Mouse (Mus musculus) MEL (cell line): ENCODE results near the gene Cela3b. TPM values are rescaled to one million over a fixed set of nuclear protein-coding genes. Genes with fewer than 3 reads are reported as not detected.

Experiments
- DNase-seq: peaks from one replicate; pipeline ENCODE4 v3.0.0; 2011; ENCODE audit warnings: low read depth, low spot score
- H3K27ac ChIP-seq: 2 replicates; pipeline ENCODE4 v1.5.1; 2012; ENCODE audit warnings: low read depth, mild to moderate bottlenecking, control low read depth, low read length, moderate library complexity; ENCODE audit not compliant: control insufficient read depth
- H3K27me3 ChIP-seq, 2 experiments: fragments of 150-350 bp in 1 of 2; sonication (generic) in 1 of 2; 2 replicates each; pipeline ENCODE4 v1.6.1; 2012; ENCODE audit warnings: low read length in 2 of 2, mild to moderate bottlenecking in 2 of 2, improper control_type of control experiment in 1 of 2, moderate library complexity in 1 of 2; ENCODE audit not compliant: insufficient read depth in 2 of 2, control insufficient read depth in 1 of 2
- H3K36me3 ChIP-seq, 2 experiments: 2 replicates each; pipeline ENCODE4 v1.6.1; 2012 to 2014; ENCODE audit warnings: low read length in 2 of 2, improper control_type of control experiment in 1 of 2, inconsistent platforms in 1 of 2, mild to moderate bottlenecking in 1 of 2; ENCODE audit not compliant: insufficient read depth in 2 of 2, control insufficient read depth in 1 of 2
- H3K4me1 ChIP-seq, 2 experiments: fragments of 150-350 bp in 1 of 2; sonication (generic) in 1 of 2; 2 replicates each; pipeline ENCODE4 v1.6.1; 2012; ENCODE audit warnings: low read length in 2 of 2, improper control_type of control experiment in 1 of 2, mild to moderate bottlenecking in 1 of 2; ENCODE audit not compliant: insufficient read depth in 2 of 2, control insufficient read depth in 1 of 2
- H3K4me3 ChIP-seq, 2 experiments: fragments of 150-350 bp in 1 of 2; sonication (generic) in 1 of 2; 2 replicates each; pipeline ENCODE4 v1.5.1; 2012; ENCODE audit warnings: low read depth in 2 of 2, low read length in 2 of 2, mild to moderate bottlenecking in 2 of 2, moderate library complexity in 2 of 2, control low read depth in 1 of 2, improper control_type of control experiment in 1 of 2; ENCODE audit not compliant: control insufficient read depth in 1 of 2, insufficient read depth in 1 of 2
- H3K79me2 ChIP-seq: 2 replicates; pipeline ENCODE4 v1.6.1; 2012; ENCODE audit warnings: mild to moderate bottlenecking, low read length, moderate library complexity; ENCODE audit not compliant: control insufficient read depth, poor library complexity, insufficient read depth
- H3K9ac ChIP-seq: 2 replicates; pipeline ENCODE4 v1.6.1; 2012; ENCODE audit warnings: low read depth, mild to moderate bottlenecking, control low read depth, low read length, moderate library complexity; ENCODE audit not compliant: control insufficient read depth, poor library complexity, severe bottlenecking
- H3K9me3 ChIP-seq: fragments of 150-350 bp; sonication (generic); replicated peaks from 2 replicates; pipeline ENCODE4 v1.6.1; 2012; ENCODE audit warnings: mild to moderate bottlenecking, low read length, improper control_type of control experiment, moderate library complexity; ENCODE audit not compliant: insufficient read depth
- BHLHE40 ChIP-seq: IDR thresholded peaks from 2 replicates; pipeline ENCODE4 v1.6.1; 2012; ENCODE audit warnings: low read depth, mild to moderate bottlenecking, inconsistent platforms, low read length, improper control_type of control experiment, borderline replicate concordance
- CHD1 ChIP-seq: IDR thresholded peaks from 2 replicates; pipeline ENCODE4 v1.6.1; 2012; ENCODE audit warnings: low read depth, mild to moderate bottlenecking, inconsistent platforms, low read length, improper control_type of control experiment
- CHD2 ChIP-seq: IDR thresholded peaks from 2 replicates; pipeline ENCODE4 v1.6.1; 2011; ENCODE audit warnings: low read length, improper control_type of control experiment
- CTCF ChIP-seq, 3 experiments: IDR thresholded peaks in 2 of 3; conservative IDR thresholded peaks in 1 of 3; 2 replicates each; pipeline ENCODE4 v1.5.1; 2011 to 2012; ENCODE audit warnings: low read length in 3 of 3, low read depth in 2 of 3, mild to moderate bottlenecking in 2 of 3, improper control_type of control experiment in 1 of 3, inconsistent platforms in 1 of 3, mixed read lengths in 1 of 3, moderate library complexity in 1 of 3; ENCODE audit not compliant: control insufficient read depth in 1 of 3, insufficient read depth in 1 of 3, poor library complexity in 1 of 3, severe bottlenecking in 1 of 3
- E2F4 ChIP-seq: IDR thresholded peaks from 2 replicates; pipeline ENCODE4 v1.6.1; 2011; ENCODE audit warnings: low read depth, low read length, improper control_type of control experiment, borderline replicate concordance
- ELF1 ChIP-seq: IDR thresholded peaks from 2 replicates; pipeline ENCODE4 v1.6.1; 2014; ENCODE audit warnings: low read depth, mild to moderate bottlenecking, inconsistent platforms, low read length, improper control_type of control experiment, moderate library complexity
- EP300 ChIP-seq, 2 experiments: IDR thresholded peaks; 2 replicates each; pipeline ENCODE4 v1.6.1; 2011; ENCODE audit warnings: improper control_type of control experiment in 2 of 2, low read length in 2 of 2, low read depth in 1 of 2, mild to moderate bottlenecking in 1 of 2
- ETS1 ChIP-seq: IDR thresholded peaks from 2 replicates; pipeline ENCODE4 v1.6.1; 2012; ENCODE audit warnings: low read depth, mild to moderate bottlenecking, inconsistent platforms, low read length, improper control_type of control experiment, moderate library complexity
- GATA1 ChIP-seq: IDR thresholded peaks from 2 replicates; pipeline ENCODE4 v1.6.1; 2011; ENCODE audit warnings: low read depth, low read length, improper control_type of control experiment
- HCFC1 ChIP-seq: IDR thresholded peaks from 2 replicates; pipeline ENCODE4 v1.6.1; 2012; ENCODE audit warnings: low read depth, mild to moderate bottlenecking, inconsistent platforms, low read length, improper control_type of control experiment, moderate library complexity
- JUND ChIP-seq: IDR thresholded peaks from 2 replicates; pipeline ENCODE4 v1.6.1; 2011; ENCODE audit warnings: low read depth, mild to moderate bottlenecking, improper control_type of control experiment, low read length
- MAFK ChIP-seq: IDR thresholded peaks from 2 replicates; pipeline ENCODE4 v1.6.1; 2011; ENCODE audit warnings: low read depth, mild to moderate bottlenecking, low read length, improper control_type of control experiment, borderline replicate concordance
- MXI1 ChIP-seq: IDR thresholded peaks from 2 replicates; pipeline ENCODE4 v1.6.1; 2011; ENCODE audit warnings: mild to moderate bottlenecking, low read depth, low read length, improper control_type of control experiment
- MYB ChIP-seq: IDR thresholded peaks from 2 replicates; pipeline ENCODE4 v1.6.1; 2011; ENCODE audit warnings: mild to moderate bottlenecking, low read depth, low read length, improper control_type of control experiment
- NELFE ChIP-seq: IDR thresholded peaks from 2 replicates; pipeline ENCODE4 v1.6.1; 2011; ENCODE audit warnings: low read depth, low read length, improper control_type of control experiment
- POLR2A ChIP-seq, 2 experiments: IDR thresholded peaks; 2 replicates each; pipeline ENCODE4 v1.6.1; 2011 to 2012; ENCODE audit warnings: low read length in 2 of 2, mild to moderate bottlenecking in 2 of 2, control low read depth in 1 of 2, improper control_type of control experiment in 1 of 2, low read depth in 1 of 2, moderate library complexity in 1 of 2; ENCODE audit not compliant: control insufficient read depth in 1 of 2, insufficient read depth in 1 of 2, poor library complexity in 1 of 2
- POLR2AphosphoS2 ChIP-seq: IDR thresholded peaks from 2 replicates; pipeline ENCODE4 v1.6.1; 2011; ENCODE audit warnings: low read length, improper control_type of control experiment
- POLR2AphosphoS5 ChIP-seq: IDR thresholded peaks from 2 replicates; pipeline ENCODE4 v1.6.1; 2012; ENCODE audit warnings: low read depth, borderline replicate concordance, mild to moderate bottlenecking, inconsistent platforms, low read length, moderate library complexity, mixed read lengths
- RCOR1 ChIP-seq: IDR thresholded peaks from 2 replicates; pipeline ENCODE4 v1.6.1; 2012; ENCODE audit warnings: low read depth, mild to moderate bottlenecking, inconsistent platforms, low read length, improper control_type of control experiment
- TBP ChIP-seq: IDR thresholded peaks from 2 replicates; pipeline ENCODE4 v1.8.0; 2011; ENCODE audit warnings: low read depth, low read length, improper control_type of control experiment
- TCF12 ChIP-seq: IDR thresholded peaks from 2 replicates; pipeline ENCODE4 v1.6.1; 2014; ENCODE audit warnings: low read depth, mild to moderate bottlenecking, inconsistent platforms, low read length, improper control_type of control experiment, moderate library complexity
- ZC3H11A ChIP-seq: IDR thresholded peaks from 2 replicates; pipeline ENCODE4 v1.6.1; 2012; ENCODE audit warnings: low read depth, mild to moderate bottlenecking, inconsistent platforms, low read length, improper control_type of control experiment
- ZMIZ1 ChIP-seq: IDR thresholded peaks from 2 replicates; pipeline ENCODE4 v1.6.1; 2012; ENCODE audit warnings: low read depth, mild to moderate bottlenecking, inconsistent platforms, low read length, improper control_type of control experiment, moderate library complexity
- polyA plus RNA-seq, 2 experiments: library from polyadenylated mRNA; stranded (reverse) in 1 of 2; unstranded in 1 of 2; fragments of >175 nt in 1 of 2; fragments of >200 nt in 1 of 2; gene quantifications; 2 replicates each; pipeline versions ENCODE4 v1.2.1 to v1.2.4; 2012; ENCODE audit warnings: low replicate concordance in 2 of 2, low read depth in 1 of 2; ENCODE audit not compliant: insufficient read length in 2 of 2, insufficient read depth in 1 of 2, missing spikeins in 1 of 2
- total RNA-seq: library from RNA; depleted of rRNA; stranded (reverse); fragments of 300-350 nt; gene quantifications from 2 replicates; pipeline ENCODE4 v1.2.3, GENCODE M21; 2012

Cela3b gene
- total and polyA plus RNA-seq, 3 experiments = not detected

- no peaks in the 10 kb centered on the region; a peak in 1 of 4 replicates for H3K27me3 ChIP-seq
- no peak overlapping the region for H3K4me3 ChIP-seq
- no peak for DNase-seq
- no peaks in the 10 kb centered on the region for H3K9me3 ChIP-seq
- H3K36me3 ChIP-seq = no peaks in the 10 kb centered on the region
- no peak for TF ChIP-seq GATA1
- TF ChIP-seq POLR2AphosphoS5 = no peak
- no peak for TF ChIP-seq CHD2
- no peak for TF ChIP-seq NELFE
- no peak for TF ChIP-seq TCF12
- no peak for TF ChIP-seq MAFK
- TF ChIP-seq MXI1 = no peak
- TF ChIP-seq HCFC1 = no peak
- TF ChIP-seq EP300 (IDR thresholded peaks at IDR 0.05; ENCODE audit: low read depth in 1 of 2, low read length in 2 of 2) = no peak
- TF ChIP-seq CTCF (IDR thresholded peaks at IDR 0.05 in 2 of 3, conservative IDR thresholded peaks at IDR 0.05 in 1 of 3; ENCODE audit: control insufficient read depth in 1 of 3, insufficient read depth in 1 of 3, low read depth in 2 of 3, low read length in 3 of 3, poor library complexity in 1 of 3, severe bottlenecking in 1 of 3) = no peak
- TF ChIP-seq ETS1 = no peak
- H3K79me2 ChIP-seq = no peaks in the 10 kb centered on the region
- no peak overlapping the region for H3K9ac ChIP-seq
- no peak overlapping the region for H3K27ac ChIP-seq
- no peaks in the 10 kb centered on the region for H3K4me1 ChIP-seq
These were observed 17.2 kb upstream of the Cela3b start for GRCm38 (mm10) chr4:137447363-137448196.

- Histone ChIP-seq H3K27ac (no peak overlapping the region), H3K4me3 (no peak overlapping the region)
- no peak for DNase-seq
- TF ChIP-seq TBP (no peak), POLR2AphosphoS5 (no peak), NELFE (no peak), CTCF (IDR thresholded peaks at IDR 0.05 in 2 of 3, conservative IDR thresholded peaks at IDR 0.05 in 1 of 3; ENCODE audit: control insufficient read depth in 1 of 3, insufficient read depth in 1 of 3, low read depth in 2 of 3, low read length in 3 of 3, poor library complexity in 1 of 3, severe bottlenecking in 1 of 3) (no peak)
- TF ChIP-seq, all 39 proteins: peak for 0
- Histone ChIP-seq H3K4me1 (no peaks in the 10 kb centered on the region), H3K9ac (no peak overlapping the region), H3K27me3 (no peaks in the 10 kb centered on the region; a peak in 1 of 4 replicates), H3K79me2 (no peaks in the 10 kb centered on the region), H3K36me3 (no peaks in the 10 kb centered on the region), H3K9me3 (no peaks in the 10 kb centered on the region)
These were observed 15.5 kb upstream of the Cela3b start for GRCm38 (mm10) chr4:137445881-137446280.

- DNase-seq = peak; percentile 42
- no peak overlapping the region for H3K9ac ChIP-seq
- H3K27me3 ChIP-seq = no peaks in the 10 kb centered on the region
- H3K4me3 ChIP-seq = no peak overlapping the region
- H3K36me3 ChIP-seq = no peaks in the 10 kb centered on the region; a peak in 1 of 4 replicates
- H3K79me2 ChIP-seq = no peaks in the 10 kb centered on the region
- H3K9me3 ChIP-seq = no peaks in the 10 kb centered on the region
- H3K4me1 ChIP-seq = peaks cover 0 to under 1% of the 10 kb centered on the region in 2 experiments; a peak in 1 of 4 replicates
- H3K27ac ChIP-seq = no peak overlapping the region
- TF ChIP-seq TCF12 (no peak), HCFC1 (no peak), ELF1 (no peak), ZMIZ1 (no peak), POLR2AphosphoS5 (no peak), CTCF (IDR thresholded peaks at IDR 0.05 in 2 of 3, conservative IDR thresholded peaks at IDR 0.05 in 1 of 3; ENCODE audit: control insufficient read depth in 1 of 3, insufficient read depth in 1 of 3, low read depth in 2 of 3, low read length in 3 of 3, poor library complexity in 1 of 3, severe bottlenecking in 1 of 3) (peak; percentile 74 to 83 (median 79)), RCOR1 (no peak), MYB (no peak), CHD1 (no peak), E2F4 (no peak), POLR2AphosphoS2 (no peak), ZC3H11A (peak; percentile 44), POLR2A (IDR thresholded peaks at IDR 0.05; ENCODE audit: control insufficient read depth in 1 of 2, insufficient read depth in 1 of 2, low read depth in 1 of 2, low read length in 2 of 2, poor library complexity in 1 of 2) (no peak), ETS1 (no peak), BHLHE40 (no peak), JUND (no peak)
These were observed 13.3 kb upstream of the Cela3b start for GRCm38 (mm10) chr4:137443625-137444024.
